Mouse (Mus musculus) left cerebral cortex, adult 18-20 months (tissue): ENCODE data around the gene Fam3b. TPM values are rescaled to one million over a fixed set of nuclear protein-coding genes. Genes with fewer than 3 reads are reported as not detected.

Source experiments
- DNase-seq, 2 experiments: peaks; one replicate each; pipeline ENCODE4 v3.0.0; 2021 to 2022; ENCODE audit warnings: low spot score in 2 of 2, mixed read lengths in 1 of 2
- total RNA-seq, 2 experiments: library from RNA; stranded (reverse); gene quantifications; 2 replicates each; pipeline ENCODE4 v1.2.3; 2021

Fam3b gene
- total RNA-seq, 2 experiments from 2014 or later: not detected

GRCm38 (mm10) chr16:97496026-97496425, 18.6 kb downstream of the Fam3b start:
- DNase-seq: no peak

GRCm38 (mm10) chr16:97492369-97492768, 22.2 kb downstream of the Fam3b start:
- DNase-seq: no peak

- no peak for DNase-seq
Observed at GRCm38 (mm10) chr16:97478655-97479054, 36.0 kb downstream of the Fam3b start.

GRCm38 (mm10) chr16:97476524-97476923, 38.1 kb downstream of the Fam3b start:
- no peak for DNase-seq

GRCm38 (mm10) chr16:97475581-97475980, 39.0 kb downstream of the Fam3b start:
- no peak for DNase-seq

- no peak for DNase-seq
Observed at GRCm38 (mm10) chr16:97474671-97475070, 39.9 kb downstream of the Fam3b start.

- DNase-seq: no peak
Observed at GRCm38 (mm10) chr16:97467993-97468791, 46.4 kb downstream of the Fam3b start.

- DNase-seq: no peak
Observed at GRCm38 (mm10) chr16:97467472-97467871, 47.1 kb downstream of the Fam3b start.

- DNase-seq: no peak
Observed at GRCm38 (mm10) chr16:97466182-97466957, 48.2 kb downstream of the Fam3b start.

GRCm38 (mm10) chr16:97462481-97463181, 52.0 kb downstream of the Fam3b start, which contains the start of gene Mx1:
Gene Mx1, minus strand, starts transcription at chr16:97462907.
- DNase-seq: no peak

GRCm38 (mm10) chr16:97461271-97461670, 53.3 kb downstream of the Fam3b start:
- DNase-seq: no peak

- DNase-seq: no peak
Observed at GRCm38 (mm10) chr16:97459831-97460230, 54.8 kb downstream of the Fam3b start.

GRCm38 (mm10) chr16:97447386-97447785, 67.2 kb downstream of the Fam3b start:
- DNase-seq: no peak

GRCm38 (mm10) chr16:97443670-97444263, 70.8 kb downstream of the Fam3b start:
- peak; percentile 24 to 26 for DNase-seq

GRCm38 (mm10) chr16:97441967-97442366, 72.6 kb downstream of the Fam3b start:
- DNase-seq: peak; percentile 42 to 46

- no peak for DNase-seq
Observed at GRCm38 (mm10) chr16:97438191-97438590, 76.4 kb downstream of the Fam3b start.

- no peak for DNase-seq
Observed at GRCm38 (mm10) chr16:97437448-97438056, 77.1 kb downstream of the Fam3b start.

GRCm38 (mm10) chr16:97434206-97434605, 80.4 kb downstream of the Fam3b start:
- DNase-seq: no peak

- DNase-seq: peak; percentile 54 to 59
Observed at GRCm38 (mm10) chr16:97431328-97431727, 83.3 kb downstream of the Fam3b start.

- DNase-seq: peak; percentile 9 to 24
Observed at GRCm38 (mm10) chr16:97430091-97430490, 84.5 kb downstream of the Fam3b start.

GRCm38 (mm10) chr16:97428026-97428425, 86.6 kb downstream of the Fam3b start:
- DNase-seq: no peak
